Mouse (Mus musculus) mouse embryonic stem cell (cell line): ENCODE data around the gene 5730596B20Rik.

Experiments used
- in situ Hi-C, 2 experiments: fragments of 300-500 bp; cut with MboI; formaldehyde crosslinking; loops; 1 replicate in 1 of 2; 3 replicates in 1 of 2; pipeline ENCODE4 v1.14.3; 2019 to 2020; ENCODE audit warnings: low sequenced_read_pairs in 2 of 2, low pct_unique_long_range_greater_than_20kb in 1 of 2, mixed read lengths in 1 of 2; ENCODE audit not compliant: unreplicated experiment in 1 of 2

Gene 5730596B20Rik

GRCm38 (mm10) chr6:52177061-52177735, at the start of gene 5730596B20Rik:
5730596B20Rik (plus strand) TSS chr6:52177498.
- in situ Hi-C loops, result no loop called here

- in situ Hi-C loops, result no loop called here
Observed at GRCm38 (mm10) chr6:52137841-52138535, 39.3 kb upstream of the 5730596B20Rik start.

GRCm38 (mm10) chr6:52138576-52138975, 38.7 kb upstream of the 5730596B20Rik start:
- in situ Hi-C loops, result no loop called here

- in situ Hi-C loops, result no loop called here
Observed at GRCm38 (mm10) chr6:52139115-52139514, 38.2 kb upstream of the 5730596B20Rik start.

- in situ Hi-C loops, result no loop called here
Observed at GRCm38 (mm10) chr6:52150401-52150966, 26.8 kb upstream of the 5730596B20Rik start.

- in situ Hi-C loops, result no loop called here
Observed at GRCm38 (mm10) chr6:52151571-52151970, 25.7 kb upstream of the 5730596B20Rik start.

- in situ Hi-C loops, result no loop called here
Observed at GRCm38 (mm10) chr6:52152226-52153193, 24.8 kb upstream of the 5730596B20Rik start.

GRCm38 (mm10) chr6:52153270-52153669, 24.0 kb upstream of the 5730596B20Rik start:
- in situ Hi-C loops, result no loop called here

GRCm38 (mm10) chr6:52154044-52154443, 23.3 kb upstream of the 5730596B20Rik start:
- in situ Hi-C loops, result no loop called here

- in situ Hi-C loops, result no loop called here
Observed at GRCm38 (mm10) chr6:52155471-52155870, 21.8 kb upstream of the 5730596B20Rik start.

- in situ Hi-C loops, result no loop called here
Observed at GRCm38 (mm10) chr6:52156551-52157200, 20.6 kb upstream of the 5730596B20Rik start.

GRCm38 (mm10) chr6:52157466-52158275, 19.6 kb upstream of the 5730596B20Rik start:
- in situ Hi-C loops, result no loop called here

GRCm38 (mm10) chr6:52158276-52159051, 18.8 kb upstream of the 5730596B20Rik start, which contains the start of gene Hoxa1:
Hoxa1 (minus strand) TSS chr6:52158317.
- in situ Hi-C loops, result no loop called here

GRCm38 (mm10) chr6:52159164-52159761, 18.0 kb upstream of the 5730596B20Rik start:
- in situ Hi-C loops, result no loop called here

- in situ Hi-C loops, result no loop called here
Observed at GRCm38 (mm10) chr6:52159979-52160378, 17.3 kb upstream of the 5730596B20Rik start.
